Mouse (Mus musculus) MEL (cell line): ENCODE results near the gene Rpia. TPM values are rescaled to one million over a fixed set of nuclear protein-coding genes. Genes with fewer than 3 reads are reported as not detected.

Experiments
- DNase-seq: peaks from one replicate; pipeline ENCODE4 v3.0.0; 2011; ENCODE audit warnings: low read depth, low spot score
- H3K27ac ChIP-seq: 2 replicates; pipeline ENCODE4 v1.5.1; 2012; ENCODE audit warnings: low read depth, mild to moderate bottlenecking, control low read depth, low read length, moderate library complexity; ENCODE audit not compliant: control insufficient read depth
- H3K27me3 ChIP-seq, 2 experiments: fragments of 150-350 bp in 1 of 2; sonication (generic) in 1 of 2; 2 replicates each; pipeline ENCODE4 v1.6.1; 2012; ENCODE audit warnings: low read length in 2 of 2, mild to moderate bottlenecking in 2 of 2, improper control_type of control experiment in 1 of 2, moderate library complexity in 1 of 2; ENCODE audit not compliant: insufficient read depth in 2 of 2, control insufficient read depth in 1 of 2
- H3K36me3 ChIP-seq, 2 experiments: 2 replicates each; pipeline ENCODE4 v1.6.1; 2012 to 2014; ENCODE audit warnings: low read length in 2 of 2, improper control_type of control experiment in 1 of 2, inconsistent platforms in 1 of 2, mild to moderate bottlenecking in 1 of 2; ENCODE audit not compliant: insufficient read depth in 2 of 2, control insufficient read depth in 1 of 2
- H3K4me1 ChIP-seq, 2 experiments: fragments of 150-350 bp in 1 of 2; sonication (generic) in 1 of 2; 2 replicates each; pipeline ENCODE4 v1.6.1; 2012; ENCODE audit warnings: low read length in 2 of 2, improper control_type of control experiment in 1 of 2, mild to moderate bottlenecking in 1 of 2; ENCODE audit not compliant: insufficient read depth in 2 of 2, control insufficient read depth in 1 of 2
- H3K4me3 ChIP-seq, 2 experiments: fragments of 150-350 bp in 1 of 2; sonication (generic) in 1 of 2; 2 replicates each; pipeline ENCODE4 v1.5.1; 2012; ENCODE audit warnings: low read depth in 2 of 2, low read length in 2 of 2, mild to moderate bottlenecking in 2 of 2, moderate library complexity in 2 of 2, control low read depth in 1 of 2, improper control_type of control experiment in 1 of 2; ENCODE audit not compliant: control insufficient read depth in 1 of 2, insufficient read depth in 1 of 2
- H3K79me2 ChIP-seq: 2 replicates; pipeline ENCODE4 v1.6.1; 2012; ENCODE audit warnings: mild to moderate bottlenecking, low read length, moderate library complexity; ENCODE audit not compliant: control insufficient read depth, poor library complexity, insufficient read depth
- H3K9ac ChIP-seq: 2 replicates; pipeline ENCODE4 v1.6.1; 2012; ENCODE audit warnings: low read depth, mild to moderate bottlenecking, control low read depth, low read length, moderate library complexity; ENCODE audit not compliant: control insufficient read depth, poor library complexity, severe bottlenecking
- H3K9me3 ChIP-seq: fragments of 150-350 bp; sonication (generic); replicated peaks from 2 replicates; pipeline ENCODE4 v1.6.1; 2012; ENCODE audit warnings: mild to moderate bottlenecking, low read length, improper control_type of control experiment, moderate library complexity; ENCODE audit not compliant: insufficient read depth
- CHD2 ChIP-seq: IDR thresholded peaks from 2 replicates; pipeline ENCODE4 v1.6.1; 2011; ENCODE audit warnings: low read length, improper control_type of control experiment
- E2F4 ChIP-seq: IDR thresholded peaks from 2 replicates; pipeline ENCODE4 v1.6.1; 2011; ENCODE audit warnings: low read depth, low read length, improper control_type of control experiment, borderline replicate concordance
- GABPA ChIP-seq: IDR thresholded peaks from 2 replicates; pipeline ENCODE4 v1.6.1; 2012; ENCODE audit warnings: low read depth, mild to moderate bottlenecking, inconsistent platforms, low read length, improper control_type of control experiment, moderate library complexity
- JUND ChIP-seq: IDR thresholded peaks from 2 replicates; pipeline ENCODE4 v1.6.1; 2011; ENCODE audit warnings: low read depth, mild to moderate bottlenecking, improper control_type of control experiment, low read length
- MAFK ChIP-seq: IDR thresholded peaks from 2 replicates; pipeline ENCODE4 v1.6.1; 2011; ENCODE audit warnings: low read depth, mild to moderate bottlenecking, low read length, improper control_type of control experiment, borderline replicate concordance
- MXI1 ChIP-seq: IDR thresholded peaks from 2 replicates; pipeline ENCODE4 v1.6.1; 2011; ENCODE audit warnings: mild to moderate bottlenecking, low read depth, low read length, improper control_type of control experiment
- MYB ChIP-seq: IDR thresholded peaks from 2 replicates; pipeline ENCODE4 v1.6.1; 2011; ENCODE audit warnings: mild to moderate bottlenecking, low read depth, low read length, improper control_type of control experiment
- MYC ChIP-seq: IDR thresholded peaks from 2 replicates; pipeline ENCODE4 v1.6.1; 2011; ENCODE audit warnings: low read depth, mild to moderate bottlenecking, low read length, improper control_type of control experiment, moderate library complexity
- NELFE ChIP-seq: IDR thresholded peaks from 2 replicates; pipeline ENCODE4 v1.6.1; 2011; ENCODE audit warnings: low read depth, low read length, improper control_type of control experiment
- POLR2A ChIP-seq, 2 experiments: IDR thresholded peaks; 2 replicates each; pipeline ENCODE4 v1.6.1; 2011 to 2012; ENCODE audit warnings: low read length in 2 of 2, mild to moderate bottlenecking in 2 of 2, control low read depth in 1 of 2, improper control_type of control experiment in 1 of 2, low read depth in 1 of 2, moderate library complexity in 1 of 2; ENCODE audit not compliant: control insufficient read depth in 1 of 2, insufficient read depth in 1 of 2, poor library complexity in 1 of 2
- POLR2AphosphoS5 ChIP-seq: IDR thresholded peaks from 2 replicates; pipeline ENCODE4 v1.6.1; 2012; ENCODE audit warnings: low read depth, borderline replicate concordance, mild to moderate bottlenecking, inconsistent platforms, low read length, moderate library complexity, mixed read lengths
- RCOR1 ChIP-seq: IDR thresholded peaks from 2 replicates; pipeline ENCODE4 v1.6.1; 2012; ENCODE audit warnings: low read depth, mild to moderate bottlenecking, inconsistent platforms, low read length, improper control_type of control experiment
- SIN3A ChIP-seq: IDR thresholded peaks from 2 replicates; pipeline ENCODE4 v1.6.1; 2012; ENCODE audit warnings: low read length, improper control_type of control experiment, inconsistent platforms
- USF1 ChIP-seq: IDR thresholded peaks from 2 replicates; pipeline ENCODE4 v1.6.1; 2014; ENCODE audit warnings: low read depth, mild to moderate bottlenecking, inconsistent platforms, low read length, improper control_type of control experiment, moderate library complexity
- USF2 ChIP-seq, 2 experiments: IDR thresholded peaks; 2 replicates each; pipeline ENCODE4 v1.6.1; 2011 to 2012; ENCODE audit warnings: improper control_type of control experiment in 2 of 2, low read length in 2 of 2, borderline replicate concordance in 1 of 2, inconsistent platforms in 1 of 2, low read depth in 1 of 2, mild to moderate bottlenecking in 1 of 2; ENCODE audit not compliant: insufficient read depth in 1 of 2
- ZMIZ1 ChIP-seq: IDR thresholded peaks from 2 replicates; pipeline ENCODE4 v1.6.1; 2012; ENCODE audit warnings: low read depth, mild to moderate bottlenecking, inconsistent platforms, low read length, improper control_type of control experiment, moderate library complexity
- polyA plus RNA-seq, 2 experiments: library from polyadenylated mRNA; stranded (reverse) in 1 of 2; unstranded in 1 of 2; fragments of >175 nt in 1 of 2; fragments of >200 nt in 1 of 2; gene quantifications; 2 replicates each; pipeline versions ENCODE4 v1.2.1 to v1.2.4; 2012; ENCODE audit warnings: low replicate concordance in 2 of 2, low read depth in 1 of 2; ENCODE audit not compliant: insufficient read length in 2 of 2, insufficient read depth in 1 of 2, missing spikeins in 1 of 2
- total RNA-seq: library from RNA; depleted of rRNA; stranded (reverse); fragments of 300-350 nt; gene quantifications from 2 replicates; pipeline ENCODE4 v1.2.3, GENCODE M21; 2012

Rpia gene
- total and polyA plus RNA-seq, 3 experiments = 93.4 to 238 (median 180) TPM

GRCm38 (mm10) chr6:70781336-70781735, 10.7 kb downstream of the Rpia start:
- Histone ChIP-seq H3K36me3 (peaks cover 11 to 51% of the 10 kb centered on the region in 2 experiments), H3K9me3 (no peaks in the 10 kb centered on the region), H3K79me2 (peaks cover 12% of the 10 kb centered on the region), H3K9ac (no peak overlapping the region), H3K27ac (no peak overlapping the region), H3K27me3 (no peaks in the 10 kb centered on the region), H3K4me3 (no peak overlapping the region), H3K4me1 (peaks cover 2 to 12% of the 10 kb centered on the region in 2 experiments; a peak in 2 of 4 replicates)
- no peak for TF ChIP-seq USF1
- no peak for TF ChIP-seq SIN3A
- TF ChIP-seq E2F4 = no peak
- TF ChIP-seq POLR2A (IDR thresholded peaks at IDR 0.05; ENCODE audit: control insufficient read depth in 1 of 2, insufficient read depth in 1 of 2, low read depth in 1 of 2, low read length in 2 of 2, poor library complexity in 1 of 2) = no peak
- TF ChIP-seq NELFE = no peak
- TF ChIP-seq GABPA = no peak
- TF ChIP-seq MAFK = no peak
- no peak for TF ChIP-seq MXI1
- no peak for TF ChIP-seq USF2 (IDR thresholded peaks at IDR 0.05; ENCODE audit: borderline replicate concordance in 1 of 2, insufficient read depth in 1 of 2, low read depth in 1 of 2, low read length in 2 of 2)
- TF ChIP-seq MYC = no peak
- DNase-seq = no peak

DNA sequence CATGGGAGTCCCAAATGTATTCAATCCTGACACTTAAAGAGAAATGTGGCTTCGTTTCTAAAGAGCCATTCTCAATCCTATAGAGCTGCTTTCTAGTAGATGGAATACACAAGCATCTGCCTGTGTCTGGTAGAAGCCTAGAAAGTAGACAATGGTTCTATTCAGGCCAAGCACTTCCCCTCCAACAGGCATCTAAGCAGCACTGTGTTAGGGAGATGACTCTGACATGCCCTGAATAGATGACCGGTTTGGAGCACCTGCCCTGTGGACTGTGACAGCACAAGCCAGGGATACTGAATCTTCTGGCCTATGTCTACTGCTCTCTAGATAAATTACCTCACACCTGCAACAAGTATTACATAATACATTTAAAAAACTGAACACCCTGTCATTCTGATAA, 17.7 kb downstream of the Rpia start:
- no peak for TF ChIP-seq MXI1
- TF ChIP-seq MYB = no peak
- H3K27ac ChIP-seq = no peak overlapping the region
- H3K79me2 ChIP-seq = no peaks in the 10 kb centered on the region
- H3K4me1 ChIP-seq = peaks cover 2 to 8% of the 10 kb centered on the region in 2 experiments; a peak in 2 of 4 replicates
- no peaks in the 10 kb centered on the region for H3K27me3 ChIP-seq
- H3K9me3 ChIP-seq = no peaks in the 10 kb centered on the region
- peaks cover 5 to 43% of the 10 kb centered on the region in 2 experiments for H3K36me3 ChIP-seq
- no peak overlapping the region for H3K9ac ChIP-seq
- no peak overlapping the region for H3K4me3 ChIP-seq
- DNase-seq = no peak

- H3K4me1 ChIP-seq = 0 out of 4 replicates have a peak, but pooled peaks cover 2 to 3% of the 10 kb centered on the region in 2 experiments
- no peak overlapping the region for H3K4me3 ChIP-seq
- TF ChIP-seq ZMIZ1 (no peak), JUND (no peak), RCOR1 (no peak), POLR2AphosphoS5 (no peak), CHD2 (no peak)
- TF ChIP-seq, all 39 proteins: peak for 0
- H3K27me3 ChIP-seq = no peaks in the 10 kb centered on the region
- no peaks in the 10 kb centered on the region for H3K79me2 ChIP-seq
- DNase-seq = no peak
- no peak overlapping the region for H3K9ac ChIP-seq
- peaks cover 1 to 39% of the 10 kb centered on the region in 2 experiments for H3K36me3 ChIP-seq
- no peaks in the 10 kb centered on the region for H3K9me3 ChIP-seq
- H3K27ac ChIP-seq = no peak overlapping the region
These were observed 18.3 kb downstream of the Rpia start for GRCm38 (mm10) chr6:70773769-70774168.
